Mouse (Mus musculus) adrenal gland, postnatal 10 days (tissue): ENCODE measurements at regions not wholly inside any gene's neighbourhood (a gene's known extent, or its start where the extent isn't known, plus 50 kb on each side); places are given as distances from the start of the nearest gene placed in this dataset.
A peak's percentile ranks its signal among the peaks of the same experiment; 100 is the strongest.

Experiments used
- DNase-seq: peaks from one replicate; pipeline ENCODE4 v3.0.0; 2021; ENCODE audit warnings: mixed read lengths

DNA sequence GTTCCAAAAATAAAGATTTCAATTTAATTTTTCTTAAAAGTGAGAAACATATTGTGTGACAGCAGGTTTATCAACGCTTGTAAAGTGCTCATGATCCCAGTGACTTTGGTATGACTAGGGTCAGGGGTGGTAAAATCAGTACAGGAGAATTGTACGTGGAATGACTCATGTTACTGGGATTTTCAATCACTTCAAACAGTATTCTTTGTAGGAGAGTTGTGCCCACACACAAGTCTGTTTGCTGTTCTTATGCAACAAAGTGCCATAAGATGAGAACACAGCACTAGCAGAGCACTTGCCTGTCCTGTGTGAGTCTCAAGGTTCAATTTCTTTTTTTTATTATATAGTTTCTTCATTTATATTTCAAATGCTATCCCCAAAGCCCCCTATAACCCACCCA is 166.5 kb downstream of the Smarca1 start:
- no peak for DNase-seq

- DNase-seq = peak; percentile 8
These were observed 189.7 kb downstream of the Smarca1 start for GRCm38 (mm10) chrX:47703080-47703479.

GRCm38 (mm10) chrX:47668778-47669177 is 224.0 kb downstream of the Smarca1 start:
- no peak for DNase-seq

DNA sequence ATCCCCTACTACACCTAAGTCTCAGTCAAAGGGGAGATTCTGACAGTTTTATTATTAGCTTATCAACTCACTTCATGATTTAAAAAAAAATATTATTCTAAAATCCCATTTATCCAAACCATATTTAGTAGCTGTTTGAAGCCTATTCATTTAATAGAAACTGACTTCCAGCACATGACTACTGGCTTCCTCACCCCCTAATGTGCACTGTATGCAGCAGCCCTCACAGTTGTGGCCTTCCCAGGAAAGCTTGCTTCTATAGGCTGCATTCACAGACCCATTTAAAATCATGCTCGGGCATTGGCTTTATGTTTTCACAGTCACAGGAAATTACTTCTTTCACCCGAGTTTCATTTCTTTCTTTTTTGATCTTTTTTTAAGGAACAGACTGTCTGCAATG is 246.3 kb downstream of the Smarca1 start:
- no peak for DNase-seq

GRCm38 (mm10) chrX:47641191-47641590 is 251.6 kb downstream of the Smarca1 start:
- no peak for DNase-seq

DNA sequence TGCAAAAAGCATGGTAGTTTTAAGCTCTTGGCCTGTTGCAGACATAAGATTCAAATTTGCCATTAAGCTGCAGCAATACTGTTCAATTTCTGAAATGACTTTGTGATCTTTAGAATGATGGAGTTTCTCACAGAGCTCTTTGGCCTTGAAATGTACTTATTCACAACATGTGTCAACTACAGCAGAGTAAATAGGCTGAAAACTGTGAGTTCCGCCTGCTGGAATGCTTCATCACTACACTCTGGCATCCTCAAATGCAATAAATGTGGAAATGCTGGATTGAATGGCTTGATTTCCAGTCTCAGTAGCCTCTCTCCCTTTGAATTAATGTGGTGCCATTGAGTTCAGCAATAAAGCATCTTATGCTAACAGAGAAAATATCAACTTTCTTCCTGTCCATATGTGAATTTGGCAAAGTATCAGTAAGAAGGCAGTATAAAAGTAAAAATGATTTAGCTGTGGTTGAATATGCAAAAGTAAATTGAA is 253.9 kb downstream of the Smarca1 start:
- DNase-seq = no peak

GRCm38 (mm10) chrX:47622881-47623613 is 269.7 kb downstream of the Smarca1 start:
- no peak for DNase-seq

- DNase-seq = no peak
These were observed 280.4 kb downstream of the Smarca1 start for GRCm38 (mm10) chrX:47612364-47612763.
